Mouse (Mus musculus): ENCODE data around the gene Zbtb37.

Gene Zbtb37

GRCm38 (mm10) chr1:160968643-160969042 lies 66.0 kb downstream of the Zbtb37 start:
- H3K36me3 ChIP-seq (ENCODE audit: control insufficient read depth, insufficient read depth, low read length, poor library complexity, severe bottlenecking) = peaks cover 23% of the 10 kb centered on the region
- DNase-seq (ENCODE audit: low read depth, low spot score) = no peak
- no peaks in the 10 kb centered on the region for H3K27me3 ChIP-seq (ENCODE audit: control insufficient read depth, insufficient read depth, low read length, poor library complexity, severe bottlenecking)

- H3K27me3 ChIP-seq (ENCODE audit: control insufficient read depth, insufficient read depth, low read length, poor library complexity, severe bottlenecking) = no peaks in the 10 kb centered on the region
- H3K36me3 ChIP-seq (ENCODE audit: control insufficient read depth, insufficient read depth, low read length, poor library complexity, severe bottlenecking) = peaks cover 23% of the 10 kb centered on the region
- no peak for DNase-seq (ENCODE audit: low read depth, low spot score)
These were observed 67.4 kb downstream of the Zbtb37 start for GRCm38 (mm10) chr1:160967268-160967667.

GRCm38 (mm10) chr1:160963199-160963598 lies 71.5 kb downstream of the Zbtb37 start:
- DNase-seq (ENCODE audit: low read depth, low spot score) = no peak
- peaks cover 21% of the 10 kb centered on the region for H3K36me3 ChIP-seq (ENCODE audit: control insufficient read depth, insufficient read depth, low read length, poor library complexity, severe bottlenecking)
- H3K27me3 ChIP-seq (ENCODE audit: control insufficient read depth, insufficient read depth, low read length, poor library complexity, severe bottlenecking) = no peaks in the 10 kb centered on the region

All from splenic B cell, adult 2 months (primary cell).